Mouse (Mus musculus): ENCODE measurements around the gene Cnot10. TPM values are rescaled to one million over a fixed set of nuclear protein-coding genes. Genes with fewer than 3 reads are reported as not detected.
A peak's percentile ranks its signal among the peaks of the same experiment; 100 is the strongest.

Cnot10 gene
- polyA plus RNA-seq, 1 experiment from 2014 or later, result 46.3 TPM

DNA sequence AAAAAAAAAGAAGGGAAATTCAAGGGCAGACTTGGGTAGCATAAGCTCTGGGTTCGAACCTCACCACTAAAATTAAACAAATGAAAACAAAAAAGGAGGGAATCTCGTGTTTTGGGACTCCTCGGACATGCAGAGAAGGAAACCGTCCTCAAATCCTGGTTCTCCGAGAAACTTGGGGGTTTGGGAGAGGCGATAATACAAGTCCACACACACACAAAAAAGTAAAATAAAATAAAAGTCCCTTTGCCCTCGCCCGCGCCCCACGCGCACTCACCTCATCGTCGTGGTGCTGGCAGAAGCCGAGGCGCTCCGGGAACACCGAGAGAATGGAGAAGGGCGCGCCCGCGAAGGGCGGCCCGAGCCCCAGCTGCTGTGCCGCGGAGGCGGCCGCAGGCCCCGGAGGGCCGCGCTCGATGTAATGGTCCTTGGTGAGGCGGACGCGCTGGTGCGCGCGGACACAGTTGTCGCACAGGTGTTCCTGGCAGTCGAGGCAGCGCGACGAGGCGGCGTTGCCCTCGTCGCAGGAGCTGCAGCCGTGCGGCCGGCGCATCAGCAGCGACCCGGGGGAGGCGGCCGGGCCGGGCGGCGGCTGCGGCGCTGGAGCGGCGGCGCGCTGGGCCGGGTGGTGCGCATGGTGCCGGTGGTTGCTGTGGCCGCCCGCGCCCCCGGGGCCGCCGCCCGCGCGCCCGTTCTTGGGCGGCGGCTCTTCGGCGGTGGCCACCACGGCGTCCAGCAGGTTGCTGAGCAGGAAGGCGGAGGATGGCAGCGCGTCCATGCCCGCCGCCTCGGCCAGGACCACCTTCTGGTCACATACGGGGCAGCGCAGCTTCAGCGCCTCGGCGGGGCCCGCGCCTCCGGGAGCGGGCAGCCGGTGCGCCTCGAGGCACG lies 77.7 kb downstream of the Cnot10 start:
- peaks cover 14% of the 10 kb centered on the region for H3K27me3 ChIP-seq
- ATAC-seq (no peak), DNase-seq (ENCODE audit: low read depth, low spot score) (no peak)
- ChIA-PET CTCF (no interaction called here), POLR2A (no interaction called here)
- no peak for TF ChIP-seq CTCF (IDR thresholded peaks at IDR 0.05)
- in situ Hi-C loops (cut with MboI; ENCODE audit: low pct_unique_long_range_greater_than_20kb), result no loop called here

DNA sequence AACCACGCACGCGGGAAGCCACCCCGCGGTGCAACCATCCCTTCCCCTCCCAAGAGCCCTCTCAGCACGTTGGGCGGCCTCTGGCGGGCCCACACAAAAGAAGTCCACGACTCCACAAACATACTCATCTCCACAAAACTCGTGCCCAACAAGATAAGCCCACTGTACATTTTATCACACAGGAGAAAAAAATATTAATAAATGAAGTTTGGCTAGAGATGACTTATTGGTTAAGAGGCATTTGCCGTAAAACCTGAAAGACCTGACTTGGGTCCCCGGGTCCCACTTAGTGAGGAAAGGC lies 78.4 kb downstream of the Cnot10 start:
- ChIA-PET POLR2A (no interaction called here), CTCF (no interaction called here)
- no peak for DNase-seq (ENCODE audit: low read depth, low spot score)
- no peak for ATAC-seq
- TF ChIP-seq CTCF (IDR thresholded peaks at IDR 0.05), result no peak
- in situ Hi-C loops (cut with MboI; ENCODE audit: low pct_unique_long_range_greater_than_20kb), result no loop called here
- H3K27me3 ChIP-seq, result peaks cover 14% of the 10 kb centered on the region

DNA sequence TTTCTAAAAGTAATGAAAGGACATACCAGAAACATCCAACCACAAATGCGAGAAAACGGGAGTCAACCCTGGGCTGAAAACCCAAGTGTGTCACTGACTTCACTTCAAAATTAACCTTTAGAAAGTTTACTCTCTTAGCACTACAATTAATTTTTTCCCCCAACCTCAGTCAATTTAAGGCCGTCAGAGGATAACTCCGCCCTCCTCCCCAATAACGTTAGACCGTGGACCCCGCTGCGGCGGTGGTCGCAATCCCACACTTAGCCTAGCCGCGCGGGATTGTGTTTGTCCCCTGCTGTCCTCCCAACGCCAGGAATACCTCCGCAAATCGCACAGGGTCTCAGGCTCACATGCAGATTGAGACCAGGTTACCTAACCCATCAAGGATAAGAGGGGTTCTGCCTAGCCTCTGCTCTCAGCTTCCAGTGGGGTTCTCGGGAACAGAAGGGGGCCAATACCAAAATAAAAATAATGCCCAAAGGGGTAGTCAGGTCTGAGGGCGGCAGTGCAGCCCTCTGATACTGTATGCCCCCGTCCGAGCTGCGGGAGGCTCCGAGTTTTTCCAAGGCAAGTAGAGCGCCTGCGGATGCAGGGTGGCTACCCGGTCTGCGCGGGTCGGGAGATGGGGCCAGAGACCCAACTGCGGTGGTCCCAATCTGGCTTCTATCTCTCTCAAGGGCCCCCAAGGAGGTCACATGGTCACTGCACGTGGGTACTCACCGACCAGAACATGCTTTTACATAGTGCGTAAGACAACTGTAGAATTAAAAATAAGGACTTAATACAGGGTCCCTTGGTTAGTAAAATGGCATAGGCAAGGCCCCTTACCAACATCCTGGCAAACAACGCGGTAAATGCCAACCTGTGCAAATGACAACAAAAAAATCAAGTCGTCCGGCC lies 79.0 kb downstream of the Cnot10 start:
- ChIA-PET POLR2A (no interaction called here), CTCF (no interaction called here)
- no peak for TF ChIP-seq CTCF (IDR thresholded peaks at IDR 0.05)
- ATAC-seq, result no peak
- peaks cover 14% of the 10 kb centered on the region for H3K27me3 ChIP-seq
- no peak for DNase-seq (ENCODE audit: low read depth, low spot score)
- in situ Hi-C loops (cut with MboI; ENCODE audit: low pct_unique_long_range_greater_than_20kb), result no loop called here

DNA sequence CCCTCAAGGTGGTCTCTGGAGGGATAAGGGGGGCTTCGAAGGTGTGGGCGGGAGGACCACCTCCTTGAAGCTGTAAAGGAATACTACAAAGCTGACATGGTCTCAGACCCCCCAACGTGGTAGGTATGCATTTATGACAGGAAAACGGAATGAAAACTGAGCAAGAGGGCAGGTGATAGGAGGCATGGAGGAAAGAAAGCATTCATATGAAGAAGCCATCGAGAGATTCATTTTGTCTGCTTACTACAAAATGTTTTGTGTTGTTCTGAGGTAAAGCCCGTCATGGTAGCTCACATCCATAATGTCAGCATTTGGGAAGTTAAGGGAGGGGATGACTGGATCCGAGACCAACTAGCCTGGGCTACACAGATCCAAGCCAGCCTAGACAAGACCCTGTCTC lies 79.8 kb downstream of the Cnot10 start:
- in situ Hi-C loops (cut with MboI; ENCODE audit: low pct_unique_long_range_greater_than_20kb), result no loop called here
- POLR2A ChIA-PET, result no interaction called here
- no peak for TF ChIP-seq CTCF (IDR thresholded peaks at IDR 0.05)
- ATAC-seq (no peak), DNase-seq (ENCODE audit: low read depth, low spot score) (no peak)
- CTCF ChIA-PET, result no interaction called here
- H3K27me3 ChIP-seq, result peaks cover 14% of the 10 kb centered on the region

DNA sequence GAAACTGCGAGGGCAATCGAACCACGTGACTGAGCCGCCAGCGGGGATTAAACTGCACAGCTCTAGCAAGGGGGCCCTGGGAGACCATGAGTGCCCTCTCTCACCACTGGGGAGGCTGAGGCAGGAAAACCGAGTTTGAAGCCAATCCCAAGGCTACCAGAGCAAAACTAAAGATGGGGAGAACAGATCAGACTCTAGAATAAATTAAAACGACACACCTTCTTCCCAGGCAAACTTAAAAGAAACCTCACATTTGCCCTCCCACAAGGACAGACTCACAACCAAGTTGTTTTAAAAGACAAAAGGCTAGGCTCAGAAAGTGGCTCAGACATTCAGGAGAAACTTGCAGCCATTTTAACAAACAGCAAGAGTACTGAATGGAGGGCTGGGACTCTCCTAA lies 82.9 kb downstream of the Cnot10 start:
- no peak for TF ChIP-seq CTCF (IDR thresholded peaks at IDR 0.05)
- no peaks in the 10 kb centered on the region for H3K27me3 ChIP-seq
- DNase-seq (ENCODE audit: low read depth, low spot score), result no peak
- in situ Hi-C loops (cut with MboI; ENCODE audit: low pct_unique_long_range_greater_than_20kb), result no loop called here
- CTCF ChIA-PET, result no interaction called here
- POLR2A ChIA-PET, result no interaction called here
- ATAC-seq, result no peak

DNA sequence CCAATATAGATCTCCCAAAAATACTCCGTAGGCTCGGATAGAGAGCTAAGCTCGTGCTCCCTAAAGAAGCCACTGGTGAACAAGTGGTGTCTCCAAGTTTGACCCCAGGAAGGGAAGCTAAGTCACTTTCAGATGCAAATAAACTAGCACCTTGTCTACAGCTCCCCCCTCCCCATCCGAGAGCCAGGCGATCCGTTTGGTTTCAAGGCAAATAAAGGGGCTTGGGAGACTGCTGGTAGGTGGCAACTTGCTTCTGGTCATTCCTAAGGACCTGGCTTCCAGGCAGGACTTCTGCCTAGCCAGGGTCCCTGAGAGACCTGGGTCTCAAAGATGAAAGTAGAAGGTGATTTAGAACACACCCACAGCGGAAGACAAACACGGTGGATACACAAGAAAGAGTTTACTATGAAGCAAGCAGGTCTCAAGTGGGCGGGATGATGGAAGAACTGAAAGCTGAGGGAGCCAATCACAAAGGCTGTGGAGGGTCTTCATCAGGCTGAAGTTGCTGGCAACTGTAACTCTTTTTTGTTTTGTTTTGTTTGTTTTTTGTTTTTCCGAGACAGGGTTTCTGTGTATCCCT lies 83.6 kb downstream of the Cnot10 start:
- in situ Hi-C loops (cut with MboI; ENCODE audit: low pct_unique_long_range_greater_than_20kb), result no loop called here
- ChIA-PET POLR2A (no interaction called here), CTCF (interaction anchor here (1.2 kb wide), 2 partner anchors 8 to 143 kb away, joined by 3 read pairs; no protein-coding TSS in a partner anchor)
- H3K27me3 ChIP-seq, result no peaks in the 10 kb centered on the region
- no peak for ATAC-seq
- no peak for TF ChIP-seq CTCF (IDR thresholded peaks at IDR 0.05)
- no peak for DNase-seq (ENCODE audit: low read depth, low spot score)

- peak; percentile 37 for ATAC-seq
- TF ChIP-seq CTCF (IDR thresholded peaks at IDR 0.05), result no peak
- peak; percentile 49 for DNase-seq (ENCODE audit: low read depth, low spot score)
- ChIA-PET CTCF (no interaction called here), POLR2A (no interaction called here)
- in situ Hi-C loops (cut with MboI; ENCODE audit: low pct_unique_long_range_greater_than_20kb), result no loop called here
- H3K27me3 ChIP-seq, result no peaks in the 10 kb centered on the region
Observed at GRCm38 (mm10) chr9:114554355-114554979, 85.5 kb downstream of the Cnot10 start.

GRCm38 (mm10) chr9:114553828-114554227 lies 86.2 kb downstream of the Cnot10 start:
- in situ Hi-C loops (cut with MboI; ENCODE audit: low pct_unique_long_range_greater_than_20kb), result no loop called here
- POLR2A ChIA-PET, result no interaction called here
- DNase-seq (ENCODE audit: low read depth, low spot score) (no peak), ATAC-seq (no peak)
- CTCF ChIA-PET, result no interaction called here
- no peak for TF ChIP-seq CTCF (IDR thresholded peaks at IDR 0.05)
- H3K27me3 ChIP-seq, result no peaks in the 10 kb centered on the region

DNA sequence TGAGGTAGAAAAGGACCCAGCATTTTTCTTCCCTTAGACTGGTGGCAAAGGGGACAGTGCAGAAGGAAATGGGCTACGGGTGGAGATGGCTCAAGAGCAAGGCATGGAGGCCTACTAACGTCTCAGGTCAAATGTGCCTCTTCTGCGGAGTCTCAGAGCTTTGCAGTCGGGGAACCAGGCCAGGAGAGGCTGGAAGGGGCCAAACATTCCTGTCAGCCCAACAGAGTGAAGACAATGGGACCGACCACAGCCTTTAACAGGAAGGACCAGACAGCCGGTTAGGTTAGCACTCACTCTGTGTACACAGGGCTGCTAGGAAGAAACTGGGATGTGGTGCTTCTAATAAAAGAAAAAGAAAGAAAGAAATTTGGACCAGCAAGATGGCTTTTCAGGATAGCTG lies 90.0 kb downstream of the Cnot10 start:
- H3K27me3 ChIP-seq, result no peaks in the 10 kb centered on the region
- DNase-seq (ENCODE audit: low read depth, low spot score) (no peak), ATAC-seq (no peak)
- ChIA-PET CTCF (interaction anchor here (0.6 kb wide), 1 partner anchor 537 kb away, joined by 3 read pairs; no protein-coding TSS in a partner anchor), POLR2A (no interaction called here)
- no peak for TF ChIP-seq CTCF (IDR thresholded peaks at IDR 0.05)
- in situ Hi-C loops (cut with MboI; ENCODE audit: low pct_unique_long_range_greater_than_20kb), result no loop called here

- no peak for TF ChIP-seq CTCF (IDR thresholded peaks at IDR 0.05)
- DNase-seq (ENCODE audit: low read depth, low spot score), result no peak
- ATAC-seq, result no peak
- ChIA-PET POLR2A (no interaction called here), CTCF (no interaction called here)
- in situ Hi-C loops (cut with MboI; ENCODE audit: low pct_unique_long_range_greater_than_20kb), result no loop called here
- no peaks in the 10 kb centered on the region for H3K27me3 ChIP-seq
Observed at GRCm38 (mm10) chr9:114549117-114549516, 90.9 kb downstream of the Cnot10 start.

All from Patski (cell line).